Mouse (Mus musculus) intestine, embryonic 14.5 days (tissue): ENCODE results near the gene Rtp3. TPM values are rescaled to one million over a fixed set of nuclear protein-coding genes. Genes with fewer than 3 reads are reported as not detected.

Source experiments
- ATAC-seq: fragments of 200-750 bp; cut with Nextera tagmentation; replicated peaks from 2 replicates; pipeline ENCODE4 v1.8.0; 2017; ENCODE audit warnings: low read depth, moderate number of reproducible peaks, moderate TSS enrichment, moderate library complexity; ENCODE audit not compliant: low FRiP score, low TSS enrichment
- DNase-seq: peaks from one replicate; pipeline ENCODE4 v3.0.0-alpha.2; 2018; ENCODE audit warnings: low spot score
- H3K27ac ChIP-seq: fragments of 300-500 bp; sonication (generic); 2 replicates; pipeline ENCODE4 v1.5.1; 2014; ENCODE audit warnings: low read depth, mild to moderate bottlenecking, control low read depth
- H3K27me3 ChIP-seq: fragments of 300-500 bp; sonication (generic); replicated peaks from 2 replicates; pipeline ENCODE4 v1.6.1; 2014; ENCODE audit warnings: low read length, control low read depth; ENCODE audit not compliant: control insufficient read depth, insufficient read depth
- H3K36me3 ChIP-seq: fragments of 300-500 bp; sonication (generic); 2 replicates; pipeline ENCODE4 v1.6.1; 2014; ENCODE audit warnings: low read length, control low read depth; ENCODE audit not compliant: control insufficient read depth, insufficient read depth
- H3K4me1 ChIP-seq: fragments of 300-500 bp; sonication (generic); replicated peaks from 2 replicates; pipeline ENCODE4 v1.6.1; 2014; ENCODE audit warnings: low read length, control low read depth, mixed read lengths; ENCODE audit not compliant: control insufficient read depth, insufficient read depth
- H3K4me2 ChIP-seq: fragments of 300-500 bp; sonication (generic); 2 replicates; pipeline ENCODE4 v1.6.1; 2014; ENCODE audit warnings: low read length
- H3K4me3 ChIP-seq: fragments of 300-500 bp; sonication (generic); 2 replicates; pipeline ENCODE4 v1.5.1; 2014; ENCODE audit warnings: low read depth, low read length, control low read depth, mixed read lengths
- H3K9ac ChIP-seq: fragments of 300-500 bp; sonication (generic); 2 replicates; pipeline ENCODE4 v1.6.1; 2014; ENCODE audit warnings: mild to moderate bottlenecking, low read length
- H3K9me3 ChIP-seq: fragments of 300-500 bp; sonication (generic); 2 replicates; pipeline ENCODE4 v1.6.1; 2016; ENCODE audit warnings: low read length, control low read depth; ENCODE audit not compliant: control insufficient read depth
- WGBS: fragments of 180-500 bp; shearing (Covaris S2); extraction: QIAGEN DNeasy Blood & Tissue Kit; methylation state at CpG from one replicate; pipeline ENCODE4 v1.1.7; 2014; 5-methylcytosine and 5-hydroxymethylcytosine counted together
- polyA plus RNA-seq: library from polyadenylated mRNA; unstranded; fragments of >200 nt; fragmentation: Nextera tagmentation; extraction: Ambion mirVana; gene quantifications from 2 replicates; pipeline ENCODE4 v1.2.1, GENCODE M21; 2014

Rtp3 gene
- polyA plus RNA-seq, 1 experiment from 2014 or later: 0.14 TPM

- DNase-seq (no peak), ATAC-seq (no peak)
- no peaks in the 10 kb centered on the region for H3K36me3 ChIP-seq
- 89% methylated on average over 22 of the region's 22 CpGs for WGBS
- no peak overlapping the region for H3K4me3 ChIP-seq
- no peaks in the 10 kb centered on the region for H3K27me3 ChIP-seq
- H3K9me3 ChIP-seq: no peaks in the 10 kb centered on the region
- H3K4me1 ChIP-seq: no peaks in the 10 kb centered on the region
- H3K9ac ChIP-seq: no peak overlapping the region
- H3K4me2 ChIP-seq: no peak overlapping the region
- H3K27ac ChIP-seq: no peak overlapping the region
Measured at GRCm38 (mm10) chr9:110965062-110965909, 25.1 kb downstream of the Rtp3 start.

GRCm38 (mm10) chr9:110963566-110964115 is 26.7 kb downstream of the Rtp3 start:
- no peaks in the 10 kb centered on the region for H3K9me3 ChIP-seq
- DNase-seq: no peak
- H3K27ac ChIP-seq: no peak overlapping the region
- no peak for ATAC-seq
- H3K4me2 ChIP-seq: no peak overlapping the region
- no peaks in the 10 kb centered on the region for H3K27me3 ChIP-seq
- no peak overlapping the region for H3K9ac ChIP-seq
- WGBS: 90% methylated on average over 8 of the region's 8 CpGs
- H3K4me1 ChIP-seq: no peaks in the 10 kb centered on the region
- no peak overlapping the region for H3K4me3 ChIP-seq
- no peaks in the 10 kb centered on the region for H3K36me3 ChIP-seq

DNA sequence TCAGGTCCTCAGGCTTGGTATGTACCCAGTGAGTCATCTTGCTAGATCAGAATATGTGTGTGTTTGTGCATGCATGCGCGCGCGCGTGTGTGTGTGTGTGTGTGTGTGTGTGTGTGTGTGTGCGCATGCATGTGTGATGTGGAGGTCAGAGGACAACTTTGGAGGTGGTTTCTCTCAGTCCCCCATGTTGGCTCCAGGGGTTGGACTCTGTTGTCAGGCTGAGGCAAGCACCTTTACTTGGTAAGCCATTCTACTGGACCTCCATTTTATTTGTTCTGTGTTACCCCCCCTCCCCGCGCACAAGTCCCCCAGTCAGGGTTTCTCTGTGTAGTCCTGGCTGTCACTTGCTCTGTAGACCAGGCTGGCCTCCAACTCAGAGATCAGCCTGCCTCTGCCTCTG is 29.0 kb downstream of the Rtp3 start:
- H3K9me3 ChIP-seq: no peaks in the 10 kb centered on the region
- no peak overlapping the region for H3K27ac ChIP-seq
- no peak overlapping the region for H3K4me2 ChIP-seq
- ATAC-seq (no peak), DNase-seq (no peak)
- no peaks in the 10 kb centered on the region for H3K27me3 ChIP-seq
- H3K9ac ChIP-seq: no peak overlapping the region
- no peaks in the 10 kb centered on the region for H3K4me1 ChIP-seq
- WGBS: 97% methylated on average over 8 of the region's 8 CpGs
- H3K36me3 ChIP-seq: no peaks in the 10 kb centered on the region
- no peak overlapping the region for H3K4me3 ChIP-seq

- no peaks in the 10 kb centered on the region for H3K36me3 ChIP-seq
- no peak overlapping the region for H3K27ac ChIP-seq
- no peak for DNase-seq
- H3K9ac ChIP-seq: no peak overlapping the region
- H3K9me3 ChIP-seq: no peaks in the 10 kb centered on the region
- no peak overlapping the region for H3K4me2 ChIP-seq
- no peak for ATAC-seq
- 81% methylated on average over 13 of the region's 13 CpGs for WGBS
- no peak overlapping the region for H3K4me3 ChIP-seq
- peaks cover 5% of the 10 kb centered on the region; the same call in 1 of the 2 replicates for H3K27me3 ChIP-seq
- no peaks in the 10 kb centered on the region for H3K4me1 ChIP-seq
Measured at GRCm38 (mm10) chr9:110960230-110961149, 29.9 kb downstream of the Rtp3 start.

GRCm38 (mm10) chr9:110959669-110960068 is 30.7 kb downstream of the Rtp3 start:
- H3K9me3 ChIP-seq: no peaks in the 10 kb centered on the region
- 78% methylated on average over 5 of the region's 5 CpGs for WGBS

DNA sequence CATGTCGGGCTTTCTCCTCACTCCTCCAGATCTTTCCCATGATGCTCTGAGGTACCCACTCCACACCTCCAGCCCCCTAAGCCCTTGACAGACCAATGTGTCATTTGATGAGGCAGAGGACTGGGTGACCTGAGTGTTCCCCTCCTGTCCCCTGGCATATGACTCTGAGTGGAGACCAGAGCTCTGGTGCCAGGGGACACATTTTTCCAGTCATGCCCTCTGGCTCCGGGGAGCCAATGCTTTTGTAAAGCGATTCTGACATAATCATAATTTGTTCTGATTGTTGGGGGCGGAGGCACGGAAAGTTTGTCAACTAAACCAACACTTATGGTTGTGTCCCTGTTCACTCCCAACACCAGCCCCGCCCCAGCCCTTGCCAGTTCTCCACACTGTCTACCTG is 34.4 kb downstream of the Rtp3 start:
- 86% methylated on average over 6 of the region's 6 CpGs for WGBS
- Histone ChIP-seq H3K9me3 (no peaks in the 10 kb centered on the region), H3K9ac (no peak overlapping the region), H3K4me2 (no peak overlapping the region), H3K27ac (no peak overlapping the region), H3K4me1 (no peaks in the 10 kb centered on the region), H3K27me3 (peaks cover 12% of the 10 kb centered on the region; the same call in 1 of the 2 replicates), H3K4me3 (no peak overlapping the region), H3K36me3 (no peaks in the 10 kb centered on the region)
- no peak for DNase-seq
- ATAC-seq: no peak

More at GRCm38 (mm10) chr9:110959669-110960068, 30.7 kb downstream of the Rtp3 start:
- ATAC-seq (no peak), DNase-seq (no peak)
- H3K36me3 ChIP-seq: no peaks in the 10 kb centered on the region
- peaks cover 11% of the 10 kb centered on the region; the same call in 1 of the 2 replicates for H3K27me3 ChIP-seq
- no peak overlapping the region for H3K27ac ChIP-seq
- no peak overlapping the region for H3K4me3 ChIP-seq
- H3K9ac ChIP-seq: no peak overlapping the region
- H3K4me2 ChIP-seq: no peak overlapping the region
- no peaks in the 10 kb centered on the region for H3K4me1 ChIP-seq

DNA sequence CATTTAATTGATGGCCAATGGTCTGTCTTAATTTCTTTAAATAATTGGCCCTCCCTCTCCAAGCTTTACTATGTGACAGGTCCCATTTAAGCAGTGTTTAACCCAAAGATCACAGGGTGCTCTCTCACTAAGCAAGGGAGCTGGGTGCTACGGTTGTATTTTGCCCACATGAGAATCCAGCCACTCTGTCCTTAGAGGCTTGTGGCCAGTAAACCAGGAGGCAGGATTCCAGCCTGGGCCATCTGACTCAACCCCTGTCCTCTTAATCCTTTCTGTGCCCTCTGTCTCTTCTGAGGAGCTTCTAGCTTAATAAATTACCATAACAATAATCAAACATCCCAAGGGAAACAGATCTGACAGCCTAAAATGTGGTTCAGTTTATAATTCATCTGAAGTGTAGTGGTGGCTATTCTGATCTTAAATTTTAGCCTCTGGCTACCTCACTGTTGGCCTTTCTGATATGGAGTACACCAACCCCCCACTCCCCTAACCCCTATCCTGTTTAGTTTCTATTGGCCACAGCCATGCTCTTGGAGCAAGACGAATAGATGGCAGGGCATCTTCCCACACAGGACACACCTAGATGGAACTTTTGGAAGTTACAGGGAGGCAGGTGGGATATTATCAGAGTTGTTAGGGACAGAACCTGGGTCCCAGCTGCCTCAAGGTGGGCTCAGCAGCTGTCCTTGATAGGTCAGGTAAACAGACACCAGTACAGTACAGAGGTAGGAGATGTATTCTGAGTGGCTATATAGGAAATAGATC is 35.5 kb downstream of the Rtp3 start:
- no peak overlapping the region for H3K27ac ChIP-seq
- 53% methylated on average over 2 of the region's 2 CpGs for WGBS
- H3K27me3 ChIP-seq: peaks cover 12% of the 10 kb centered on the region; the same call in 1 of the 2 replicates
- ATAC-seq: no peak
- no peak overlapping the region for H3K4me2 ChIP-seq
- no peaks in the 10 kb centered on the region for H3K4me1 ChIP-seq
- no peak for DNase-seq
- no peak overlapping the region for H3K9ac ChIP-seq
- no peaks in the 10 kb centered on the region for H3K9me3 ChIP-seq
- H3K4me3 ChIP-seq: no peak overlapping the region
- no peaks in the 10 kb centered on the region for H3K36me3 ChIP-seq
